Mouse (Mus musculus): ENCODE measurements around the gene Hist2h3c2. TPM values are rescaled to one million over a fixed set of nuclear protein-coding genes. Genes with fewer than 3 reads are reported as not detected.
A peak's percentile ranks its signal among the peaks of the same experiment; 100 is the strongest.

The Hist2h3c2 gene
- polyA plus RNA-seq, 1 experiment from 2014 or later: 1.8 TPM

- Histone ChIP-seq H3K4me2 (peak overlapping the region; percentile 98), H3K4me3 (ENCODE audit: low read depth, low read length) (peak overlapping the region; percentile 72), H3K36me3 (ENCODE audit: control insufficient read depth, insufficient read depth, low read length) (peaks cover 9% of the 10 kb centered on the region; the same call in 1 of the 2 replicates), H3K27ac (ENCODE audit: low read depth, low read length) (0 out of 2 replicates have a peak overlapping the region, but pooled peaks have one; percentile 15), H3K4me1 (ENCODE audit: control insufficient read depth, insufficient read depth, low read length) (peaks cover 12% of the 10 kb centered on the region), H3K27me3 (ENCODE audit: control insufficient read depth, insufficient read depth, low read length) (no peaks in the 10 kb centered on the region), H3K9ac (ENCODE audit: low read depth, low read length) (peak overlapping the region; percentile 94), H3K9me3 (replicated peaks; ENCODE audit: control insufficient read depth, low read length) (no peaks in the 10 kb centered on the region)
- 4% methylated on average over 6 of the region's 6 CpGs for WGBS (ENCODE audit: insufficient replicate concordance)
- no peak for ATAC-seq (replicated peaks; ENCODE audit: insufficient number of reproducible peaks, low FRiP score, low TSS enrichment)
Measured at GRCm38 (mm10) chr3:96198181-96198580, 40.7 kb downstream of the Hist2h3c2 start.

DNA sequence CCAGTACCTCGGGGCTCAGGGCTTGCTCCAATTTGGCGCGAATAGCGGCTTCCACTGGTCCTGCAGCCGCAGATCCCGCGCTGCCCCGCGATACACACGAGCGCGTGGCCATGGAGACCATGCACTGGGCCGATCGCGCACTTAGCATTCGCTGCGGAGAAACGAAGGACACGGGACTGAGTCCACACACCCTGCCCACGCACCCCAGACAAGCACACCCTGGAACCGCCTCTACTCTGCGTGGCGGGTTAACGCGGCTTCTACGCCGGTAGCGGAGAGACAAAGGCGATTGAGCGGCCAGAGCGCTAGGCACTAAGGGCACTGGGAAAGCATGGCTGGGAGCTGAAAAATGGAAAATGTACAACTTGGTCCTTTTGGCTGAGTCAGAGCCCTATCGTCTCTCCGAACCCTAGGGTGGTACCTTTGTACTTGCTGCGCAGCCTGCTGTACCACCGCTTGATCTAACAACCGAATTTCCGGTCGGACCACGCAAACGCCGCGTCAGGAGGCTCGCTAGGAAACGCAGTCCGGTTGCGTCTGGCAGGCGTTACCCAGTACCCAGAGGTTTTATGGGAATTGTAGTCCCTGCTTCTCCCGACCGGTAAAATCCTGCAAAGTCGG, 41.7 kb downstream of the Hist2h3c2 start:
- Histone ChIP-seq H3K27ac (ENCODE audit: low read depth, low read length) (peak overlapping the region; percentile 91), H3K27me3 (ENCODE audit: control insufficient read depth, insufficient read depth, low read length) (no peaks in the 10 kb centered on the region), H3K4me3 (ENCODE audit: low read depth, low read length) (peak overlapping the region; percentile 72), H3K4me2 (peak overlapping the region; percentile 98), H3K9me3 (replicated peaks; ENCODE audit: control insufficient read depth, low read length) (no peaks in the 10 kb centered on the region), H3K9ac (ENCODE audit: low read depth, low read length) (peak overlapping the region; percentile 94), H3K36me3 (ENCODE audit: control insufficient read depth, insufficient read depth, low read length) (peaks cover 9% of the 10 kb centered on the region; the same call in 1 of the 2 replicates), H3K4me1 (ENCODE audit: control insufficient read depth, insufficient read depth, low read length) (peaks cover 12% of the 10 kb centered on the region)
- WGBS (ENCODE audit: insufficient replicate concordance): under 1% methylated on average over 50 of the region's 50 CpGs
- peak; percentile 87 for ATAC-seq (replicated peaks; ENCODE audit: insufficient number of reproducible peaks, low FRiP score, low TSS enrichment)

GRCm38 (mm10) chr3:96196437-96197128, 42.3 kb downstream of the Hist2h3c2 start:
- 19% methylated on average over 27 of the region's 27 CpGs for WGBS (ENCODE audit: insufficient replicate concordance)
- peak; percentile 19; the same call in 1 of the 2 replicates for ATAC-seq (replicated peaks; ENCODE audit: insufficient number of reproducible peaks, low FRiP score, low TSS enrichment)
- H3K4me2 ChIP-seq: peak overlapping the region; percentile 98
- H3K4me3 ChIP-seq (ENCODE audit: low read depth, low read length): peak overlapping the region; percentile 72
- H3K36me3 ChIP-seq (ENCODE audit: control insufficient read depth, insufficient read depth, low read length): peaks cover 9% of the 10 kb centered on the region; the same call in 1 of the 2 replicates
- peak overlapping the region; percentile 94 for H3K9ac ChIP-seq (ENCODE audit: low read depth, low read length)
- peak overlapping the region; percentile 91 for H3K27ac ChIP-seq (ENCODE audit: low read depth, low read length)
- H3K4me1 ChIP-seq (ENCODE audit: control insufficient read depth, insufficient read depth, low read length): peaks cover 12% of the 10 kb centered on the region
- H3K9me3 ChIP-seq (replicated peaks; ENCODE audit: control insufficient read depth, low read length): no peaks in the 10 kb centered on the region
- H3K27me3 ChIP-seq (ENCODE audit: control insufficient read depth, insufficient read depth, low read length): no peaks in the 10 kb centered on the region

DNA sequence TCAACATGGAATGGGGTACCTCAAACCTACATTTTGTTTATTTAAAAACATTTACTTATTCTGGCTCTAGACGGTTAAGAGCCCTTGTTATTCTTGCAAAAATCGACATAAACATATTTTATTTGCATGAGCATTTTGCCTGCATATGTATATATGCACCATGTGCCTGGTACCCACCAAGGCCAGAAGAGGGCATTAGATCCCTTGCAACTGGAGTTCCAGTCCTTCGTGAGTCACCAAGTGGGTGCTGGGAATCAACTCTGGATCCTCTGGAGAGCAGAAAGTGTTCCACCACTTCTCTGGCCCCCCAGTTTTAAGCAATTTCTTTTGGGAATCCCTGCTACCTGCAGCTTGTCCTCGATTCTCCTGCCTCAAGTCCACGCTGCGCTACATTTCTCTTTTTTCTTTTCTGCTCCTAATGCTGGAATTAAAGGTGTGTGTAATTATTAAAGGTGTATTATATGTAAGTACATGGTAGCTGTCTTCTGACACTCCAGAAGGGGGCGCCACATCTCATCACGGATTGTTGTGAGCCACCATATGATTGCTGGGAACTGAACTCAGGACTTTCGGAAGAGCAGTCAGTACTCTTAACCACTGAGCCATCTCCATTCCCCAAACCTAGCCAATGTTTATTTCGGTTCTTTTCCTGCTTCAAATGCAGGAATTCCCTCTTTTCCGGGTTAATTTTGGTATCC, 43.2 kb downstream of the Hist2h3c2 start:
- Histone ChIP-seq H3K36me3 (ENCODE audit: control insufficient read depth, insufficient read depth, low read length) (peaks cover 9% of the 10 kb centered on the region; the same call in 1 of the 2 replicates), H3K4me1 (ENCODE audit: control insufficient read depth, insufficient read depth, low read length) (peaks cover 12% of the 10 kb centered on the region), H3K4me2 (no peak overlapping the region), H3K27ac (ENCODE audit: low read depth, low read length) (no peak overlapping the region), H3K9me3 (replicated peaks; ENCODE audit: control insufficient read depth, low read length) (no peaks in the 10 kb centered on the region), H3K4me3 (ENCODE audit: low read depth, low read length) (no peak overlapping the region), H3K27me3 (ENCODE audit: control insufficient read depth, insufficient read depth, low read length) (no peaks in the 10 kb centered on the region), H3K9ac (ENCODE audit: low read depth, low read length) (no peak overlapping the region)
- 89% methylated on average over 11 of the region's 11 CpGs for WGBS (ENCODE audit: insufficient replicate concordance)
- ATAC-seq (replicated peaks; ENCODE audit: insufficient number of reproducible peaks, low FRiP score, low TSS enrichment): no peak

GRCm38 (mm10) chr3:96194966-96195365, 44.0 kb downstream of the Hist2h3c2 start:
- H3K4me1 ChIP-seq (ENCODE audit: control insufficient read depth, insufficient read depth, low read length): peaks cover 12% of the 10 kb centered on the region
- no peak for ATAC-seq (replicated peaks; ENCODE audit: insufficient number of reproducible peaks, low FRiP score, low TSS enrichment)

GRCm38 (mm10) chr3:96192977-96193376, 46.0 kb downstream of the Hist2h3c2 start:
- Histone ChIP-seq H3K36me3 (ENCODE audit: control insufficient read depth, insufficient read depth, low read length) (peaks cover 11% of the 10 kb centered on the region; the same call in 1 of the 2 replicates), H3K4me3 (ENCODE audit: low read depth, low read length) (no peak overlapping the region), H3K27me3 (ENCODE audit: control insufficient read depth, insufficient read depth, low read length) (no peaks in the 10 kb centered on the region), H3K4me1 (ENCODE audit: control insufficient read depth, insufficient read depth, low read length) (peaks cover 9% of the 10 kb centered on the region), H3K4me2 (no peak overlapping the region), H3K9ac (ENCODE audit: low read depth, low read length) (no peak overlapping the region), H3K27ac (ENCODE audit: low read depth, low read length) (no peak overlapping the region), H3K9me3 (replicated peaks; ENCODE audit: control insufficient read depth, low read length) (no peaks in the 10 kb centered on the region)
- ATAC-seq (replicated peaks; ENCODE audit: insufficient number of reproducible peaks, low FRiP score, low TSS enrichment): no peak
- WGBS (ENCODE audit: insufficient replicate concordance): 56% methylated on average over 12 of the region's 12 CpGs

More at GRCm38 (mm10) chr3:96194966-96195365, 44.0 kb downstream of the Hist2h3c2 start:
- 83% methylated on average over 10 of the region's 10 CpGs for WGBS (ENCODE audit: insufficient replicate concordance)
- no peaks in the 10 kb centered on the region for H3K27me3 ChIP-seq (ENCODE audit: control insufficient read depth, insufficient read depth, low read length)
- H3K9ac ChIP-seq (ENCODE audit: low read depth, low read length): no peak overlapping the region
- H3K9me3 ChIP-seq (replicated peaks; ENCODE audit: control insufficient read depth, low read length): no peaks in the 10 kb centered on the region
- H3K27ac ChIP-seq (ENCODE audit: low read depth, low read length): no peak overlapping the region
- no peak overlapping the region for H3K4me2 ChIP-seq
- no peak overlapping the region for H3K4me3 ChIP-seq (ENCODE audit: low read depth, low read length)
- H3K36me3 ChIP-seq (ENCODE audit: control insufficient read depth, insufficient read depth, low read length): peaks cover 9% of the 10 kb centered on the region; the same call in 1 of the 2 replicates

Small RNAs within 50 kb of the gene (microRNA-seq; reads per million reads assigned to microRNA genes)
- gene Gm44492 (ENCODE audit: borderline number of aligned reads) (1.0 reads per million, percentile 13 among the genes with 10 or more reads in this experiment), gene Gm47311 (ENCODE audit: borderline number of aligned reads) (not detected), gene Gm47313 (ENCODE audit: borderline number of aligned reads) (not detected)

Other genes starting within 250 kb of the Hist2h3c2 start
- 69.5 and 82.2 TPM in 2 replicates for gene Plekho1, start 243.1 kb downstream of the Hist2h3c2 start, polyA plus RNA-seq (2014; fragmentation: Nextera tagmentation; extraction: Ambion mirVana)
- gene Vps45, start 180.7 kb downstream of the Hist2h3c2 start, polyA plus RNA-seq (2014; fragmentation: Nextera tagmentation; extraction: Ambion mirVana): 20.4 and 23.9 TPM in 2 replicates
- gene Otud7b, start 134.6 kb downstream of the Hist2h3c2 start, polyA plus RNA-seq (2014; fragmentation: Nextera tagmentation; extraction: Ambion mirVana): 8.7 and 9.3 TPM in 2 replicates
- 8.6 and 10.4 TPM in 2 replicates for gene Mtmr11, start 77.1 kb downstream of the Hist2h3c2 start, polyA plus RNA-seq (2014; fragmentation: Nextera tagmentation; extraction: Ambion mirVana)
- gene Sf3b4, start 66.8 kb downstream of the Hist2h3c2 start, polyA plus RNA-seq (2014; fragmentation: Nextera tagmentation; extraction: Ambion mirVana): 119 and 126 TPM in 2 replicates
- 12.3 and 18.6 TPM in 2 replicates for gene Sv2a, start 58.0 kb downstream of the Hist2h3c2 start, polyA plus RNA-seq (2014; fragmentation: Nextera tagmentation; extraction: Ambion mirVana)
- 47.5 and 49.6 TPM in 2 replicates for gene Bola1, start 19.4 kb downstream of the Hist2h3c2 start, polyA plus RNA-seq (2014; fragmentation: Nextera tagmentation; extraction: Ambion mirVana)
- not detected in 2 replicates for gene Hist2h2ab, start 19.3 kb downstream of the Hist2h3c2 start, polyA plus RNA-seq (2014; fragmentation: Nextera tagmentation; extraction: Ambion mirVana)
- gene Hist2h2ac, start 18.2 kb downstream of the Hist2h3c2 start, polyA plus RNA-seq (2014; fragmentation: Nextera tagmentation; extraction: Ambion mirVana): 3.6 and 5.5 TPM in 2 replicates
- 3.3 and 5.4 TPM in 2 replicates for gene Hist2h2be, start 18.0 kb downstream of the Hist2h3c2 start, polyA plus RNA-seq (2014; fragmentation: Nextera tagmentation; extraction: Ambion mirVana)
- gene Hist2h2aa2, start 1.1 kb upstream of the Hist2h3c2 start, polyA plus RNA-seq (2014; fragmentation: Nextera tagmentation; extraction: Ambion mirVana): 17.2 and 27.4 TPM in 2 replicates
- 7.9 and 13.4 TPM in 2 replicates for gene Hist2h2aa1, start 6.4 kb upstream of the Hist2h3c2 start, polyA plus RNA-seq (2014; fragmentation: Nextera tagmentation; extraction: Ambion mirVana)
- gene Hist2h3c1, start 7.6 kb upstream of the Hist2h3c2 start, polyA plus RNA-seq (2014; fragmentation: Nextera tagmentation; extraction: Ambion mirVana): 0.66 and 1.2 TPM in 2 replicates
- gene Hist2h4, start 24.2 kb upstream of the Hist2h3c2 start, polyA plus RNA-seq (2014; fragmentation: Nextera tagmentation; extraction: Ambion mirVana): 1.3 and 2.7 TPM in 2 replicates
- gene Hist2h3b, start 29.5 kb upstream of the Hist2h3c2 start, polyA plus RNA-seq (2014; fragmentation: Nextera tagmentation; extraction: Ambion mirVana): 24.3 and 29.5 TPM in 2 replicates
- 6.6 and 7.1 TPM in 2 replicates for gene Hist2h2bb, start 30.6 kb upstream of the Hist2h3c2 start, polyA plus RNA-seq (2014; fragmentation: Nextera tagmentation; extraction: Ambion mirVana)
- gene Fcgr1, start 54.8 kb upstream of the Hist2h3c2 start, polyA plus RNA-seq (2014; fragmentation: Nextera tagmentation; extraction: Ambion mirVana): 0.89 and 1.3 TPM in 2 replicates
- gene BC107364, start 213.2 kb upstream of the Hist2h3c2 start, polyA plus RNA-seq (2014; fragmentation: Nextera tagmentation; extraction: Ambion mirVana): 0.43 TPM in 1 of 2 replicates, not detected in the other